Comparison of ENCODE assay signal across 30 mouse cellular contexts in the genomic region with DNA sequence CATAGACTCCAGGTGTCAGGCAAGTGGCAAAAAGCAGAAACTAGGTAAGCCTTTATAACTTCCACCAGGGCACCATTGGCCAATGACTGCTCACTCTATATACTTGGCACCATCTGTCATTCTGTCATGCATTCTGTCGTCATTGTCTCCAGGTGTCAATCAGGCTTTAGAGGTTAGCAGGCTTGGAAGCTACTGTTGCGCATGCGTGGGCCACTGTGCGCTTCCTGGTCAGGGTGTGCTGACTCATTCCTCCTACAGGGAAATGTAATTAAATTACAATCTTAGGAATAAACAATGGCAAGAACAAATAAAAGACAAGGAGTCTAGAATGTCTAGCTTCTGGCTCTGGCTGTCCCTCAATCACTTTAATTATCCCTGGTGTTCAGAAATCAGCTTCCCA.
DNase-seq lines count a peak whose midpoint lies in the region; ATAC-seq and TF ChIP-seq lines count a peak whose summit lies in the region.
"Had no signal": no experiment of that assay in that cellular context is flagged by ENCODE, and none has a peak within 500 bp of the region (broad histone marks: within the 10 kb centered on the region; RNA-seq: fewer than 3 reads in every experiment).

No protein-coding gene starts in this region.

- H3K4me3 ChIP-seq in intestine, postnatal 0 days (ENCODE audit: low read depth, low read length), result no peak overlapping the region
- no peak overlapping the region for H3K4me3 ChIP-seq in intestine, embryonic 16.5 days (ENCODE audit: low read length)
- H3K4me3 ChIP-seq: embryonic facial prominence, embryonic 12.5 days; embryonic facial prominence, embryonic 15.5 days; forebrain, embryonic 12.5 days; forebrain, embryonic 15.5 days; heart, embryonic 12.5 days; heart, embryonic 15.5 days; hindbrain, embryonic 10.5 days; hindbrain, embryonic 13.5 days had no signal

- no peak overlapping the region for H3K4me2 ChIP-seq in intestine, postnatal 0 days (replicated peaks; ENCODE audit: low read depth)
- H3K4me2 ChIP-seq in intestine, embryonic 16.5 days (ENCODE audit: low read depth, low read length), result no peak overlapping the region
- H3K4me2 ChIP-seq: embryonic facial prominence, embryonic 12.5 days; embryonic facial prominence, embryonic 15.5 days; forebrain, embryonic 12.5 days; forebrain, embryonic 15.5 days; heart, embryonic 12.5 days; heart, embryonic 15.5 days; hindbrain, embryonic 13.5 days had no signal

- no peaks in the 10 kb centered on the region for H3K27me3 ChIP-seq in intestine, postnatal 0 days (replicated peaks; ENCODE audit: control insufficient read depth, insufficient read depth, low read length)
- no peaks in the 10 kb centered on the region for H3K27me3 ChIP-seq in intestine, embryonic 16.5 days (replicated peaks; ENCODE audit: control insufficient read depth, insufficient read depth, low read length)
- H3K27me3 ChIP-seq: CH12.LX; embryonic facial prominence, embryonic 12.5 days; embryonic facial prominence, embryonic 15.5 days; forebrain, embryonic 12.5 days; forebrain, embryonic 15.5 days; heart, embryonic 12.5 days; heart, embryonic 15.5 days; hindbrain, embryonic 13.5 days had no signal

- WGBS in intestine, postnatal 0 days, result 76% methylated on average over 4 of the region's 4 CpGs
- WGBS in intestine, embryonic 16.5 days, result 87% methylated on average over 4 of the region's 4 CpGs
- 40% methylated on average over 4 of the region's 4 CpGs for WGBS in large intestine, adult 2 months

- no peaks in the 10 kb centered on the region for H3K36me3 ChIP-seq in intestine, postnatal 0 days (ENCODE audit: control insufficient read depth, insufficient read depth)
- no peaks in the 10 kb centered on the region for H3K36me3 ChIP-seq in intestine, embryonic 16.5 days (ENCODE audit: control insufficient read depth, insufficient read depth, low read length)
- H3K36me3 ChIP-seq: embryonic facial prominence, embryonic 12.5 days; embryonic facial prominence, embryonic 15.5 days; forebrain, embryonic 12.5 days; forebrain, embryonic 15.5 days; G1E; heart, embryonic 12.5 days; heart, embryonic 15.5 days; hindbrain, embryonic 10.5 days; hindbrain, embryonic 13.5 days had no signal

- no peak for TF ChIP-seq POLR2A in brain, embryonic 14.5 days (IDR thresholded peaks at IDR 0.05; ENCODE audit: borderline replicate concordance, extremely low read depth, insufficient read depth, insufficient read length, poor library complexity, severe bottlenecking)

- peak; percentile 19 for DNase-seq in retina, postnatal 1 day
- no peak for DNase-seq in retina, embryonic 14.5 days (ENCODE audit: low spot score)
- peak; percentile 9 for DNase-seq in brain, embryonic 14.5 days (ENCODE audit: low read depth)
- DNase-seq in large intestine, adult 2 months (ENCODE audit: low read depth, low spot score), result peak; percentile 59
- no peak for DNase-seq in frontal cortex, postnatal 14 days (ENCODE audit: low spot score in 2 of 2)
- DNase-seq in layer of hippocampus, adult 8-10 months (ENCODE audit: low spot score in 2 of 2), result no peak
- DNase-seq: adrenal gland, adult 2 months; adrenal gland, postnatal 14 days; B cell, adult 2 months; cerebellum, adult 11-12 months; cerebellum, adult 8-10 months; cerebellum, postnatal 10 days; cerebellum, postnatal 36 days; gastrocnemius, postnatal 10 days; gastrocnemius, postnatal 36 days; heart, postnatal 10 days; heart, postnatal 36 days had no signal

- no peaks in the 10 kb centered on the region for H3K9me3 ChIP-seq in intestine, postnatal 0 days (ENCODE audit: control insufficient read depth)
- no peaks in the 10 kb centered on the region for H3K9me3 ChIP-seq in intestine, embryonic 16.5 days (ENCODE audit: control insufficient read depth, low read length)
- H3K9me3 ChIP-seq: embryonic facial prominence, embryonic 12.5 days; embryonic facial prominence, embryonic 15.5 days; forebrain, embryonic 12.5 days; forebrain, embryonic 15.5 days; heart, embryonic 12.5 days; heart, embryonic 15.5 days; hindbrain, embryonic 10.5 days; hindbrain, embryonic 13.5 days had no signal

- H3K9ac ChIP-seq in intestine, postnatal 0 days (ENCODE audit: low read depth, low read length), result no peak overlapping the region
- H3K9ac ChIP-seq in intestine, embryonic 16.5 days (ENCODE audit: low read depth, low read length), result no peak overlapping the region
- H3K9ac ChIP-seq: embryonic facial prominence, embryonic 12.5 days; embryonic facial prominence, embryonic 15.5 days; forebrain, embryonic 12.5 days; forebrain, embryonic 15.5 days; heart, embryonic 12.5 days; heart, embryonic 15.5 days; hindbrain, embryonic 13.5 days had no signal

- ATAC-seq in intestine, postnatal 0 days, result peak; percentile 19; the same call in 1 of the 2 replicates
- no peak for ATAC-seq in intestine, embryonic 16.5 days
- ATAC-seq: forebrain, embryonic 15.5 days; hindbrain, embryonic 16.5 days had no signal

- TF ChIP-seq CTCF in intestine, postnatal 0 days (IDR thresholded peaks at IDR 0.05; ENCODE audit: low read depth), result no peak
- TF ChIP-seq CTCF in brain, embryonic 14.5 days (IDR thresholded peaks at IDR 0.05; ENCODE audit: borderline replicate concordance, extremely low read depth, insufficient read depth, insufficient read length), result no peak

- H3K27ac ChIP-seq in intestine, postnatal 0 days (ENCODE audit: low read depth, low read length), result no peak overlapping the region
- H3K27ac ChIP-seq in intestine, embryonic 16.5 days (ENCODE audit: low read length), result no peak overlapping the region
- H3K27ac ChIP-seq: embryonic facial prominence, embryonic 12.5 days; embryonic facial prominence, embryonic 15.5 days; forebrain, embryonic 12.5 days; forebrain, embryonic 15.5 days; heart, embryonic 15.5 days; hindbrain, embryonic 10.5 days; hindbrain, embryonic 13.5 days had no signal

- no peaks in the 10 kb centered on the region for H3K4me1 ChIP-seq in intestine, postnatal 0 days (replicated peaks; ENCODE audit: control insufficient read depth, insufficient read depth, low read length)
- H3K4me1 ChIP-seq in intestine, embryonic 16.5 days (ENCODE audit: control insufficient read depth, insufficient read depth, low read length), result peaks cover 1% of the 10 kb centered on the region; the same call in 1 of the 2 replicates

Comparison
In these comparisons a context has a peak if more than half of its experiments do, and no peak if none do; other contexts are left out.
1. DNase-seq: peak in retina, postnatal 1 day (single experiment), brain, embryonic 14.5 days (single experiment) and large intestine, adult 2 months (single experiment); none in retina, embryonic 14.5 days (single experiment), frontal cortex, postnatal 14 days (0 of 2) and layer of hippocampus, adult 8-10 months (0 of 2).